Mouse (Mus musculus): Measurements from ENCODE around the gene AL732309.1.

DNA sequence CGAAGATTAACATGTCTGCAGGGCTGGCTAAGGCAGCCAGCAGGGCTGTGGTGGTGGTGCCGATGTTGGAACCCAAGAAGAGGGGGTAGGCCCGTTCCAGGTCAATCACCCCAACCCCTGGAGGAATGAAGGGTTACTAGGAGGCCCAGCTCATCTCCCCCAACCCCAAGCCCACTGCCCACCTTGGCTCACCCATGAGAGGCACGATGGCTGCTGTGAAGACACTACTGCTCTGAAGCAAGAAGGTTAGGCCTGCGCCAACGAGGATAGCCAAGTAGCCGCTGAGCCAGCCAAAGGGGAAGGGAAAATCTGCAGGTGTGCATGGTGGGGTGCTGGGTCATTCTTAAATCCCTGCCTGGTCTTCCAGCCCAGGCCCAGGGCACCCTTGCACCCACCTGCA lies 16.1 kb downstream of the AL732309.1 start:
- TF ChIP-seq CTCF (IDR thresholded peaks at IDR 0.05; ENCODE audit: control insufficient read depth, insufficient read depth, insufficient replicate concordance, low read depth, low read length) (no peak), POLR2A (IDR thresholded peaks at IDR 0.05; ENCODE audit: control insufficient read depth, low read depth, low read length) (no peak)

All from testis, adult 2 months (tissue).